Mouse (Mus musculus) thymus, adult 2 months (tissue): ENCODE results near the gene Chmp4b. TPM values are rescaled to one million over a fixed set of nuclear protein-coding genes. Genes with fewer than 3 reads are reported as not detected.
A peak's percentile ranks its signal among the peaks of the same experiment; 100 is the strongest.

Experiments
- DNase-seq: peaks from one replicate; pipeline ENCODE4 v3.0.0; 2021
- H3K27ac ChIP-seq: fragments of 200-500 bp; 2 replicates; pipeline ENCODE4 v1.5.1; 2012; ENCODE audit warnings: low read length, control low read depth; ENCODE audit not compliant: control insufficient read depth, insufficient read depth
- H3K27me3 ChIP-seq: fragments of 200-500 bp; 2 replicates; pipeline ENCODE4 v1.6.1; 2012; ENCODE audit warnings: mild to moderate bottlenecking, low read length, moderate library complexity, mixed read lengths; ENCODE audit not compliant: control insufficient read depth, insufficient read depth
- H3K36me3 ChIP-seq: fragments of 200-500 bp; 2 replicates; pipeline ENCODE4 v1.6.1; 2012; ENCODE audit warnings: mild to moderate bottlenecking, low read length, moderate library complexity; ENCODE audit not compliant: control insufficient read depth, insufficient read depth
- H3K4me1 ChIP-seq: fragments of 200-500 bp; replicated peaks from 2 replicates; pipeline ENCODE4 v1.6.1; 2012; ENCODE audit warnings: low read length; ENCODE audit not compliant: control insufficient read depth, insufficient read depth
- H3K4me3 ChIP-seq: fragments of 200-500 bp; 2 replicates; pipeline ENCODE4 v1.5.1; 2012; ENCODE audit warnings: mild to moderate bottlenecking, low read length, control low read depth, moderate library complexity; ENCODE audit not compliant: control insufficient read depth, insufficient read depth
- CTCF ChIP-seq: fragments of 200-500 bp; IDR thresholded peaks from 2 replicates; pipeline ENCODE4 v1.5.1; 2012; ENCODE audit warnings: mild to moderate bottlenecking, control low read depth, low read length, moderate library complexity, borderline replicate concordance; ENCODE audit not compliant: control insufficient read depth, poor library complexity, insufficient read depth; ENCODE audit errors: extremely low read depth
- POLR2A ChIP-seq: fragments of 200-500 bp; IDR thresholded peaks from 2 replicates; pipeline ENCODE4 v1.6.1; 2012; ENCODE audit warnings: mild to moderate bottlenecking, low read length, control low read depth, moderate library complexity; ENCODE audit not compliant: control insufficient read depth, poor library complexity, insufficient read depth; ENCODE audit errors: extremely low read depth
- WGBS: fragments of 180-500 bp; shearing (Covaris S2); methylation state at CpG from one replicate; pipeline ENCODE4 v1.1.7; 2018; 5-methylcytosine and 5-hydroxymethylcytosine counted together
- polyA plus RNA-seq: library from polyadenylated mRNA; depleted of rRNA; stranded (reverse); fragments of >200 nt; gene quantifications from 2 replicates; pipeline ENCODE4 v1.2.3, GENCODE M21; 2012

Chmp4b gene
- polyA plus RNA-seq, 1 experiment, result 83.8 TPM

GRCm38 (mm10) chr2:154699360-154699759 lies 47.9 kb downstream of the Chmp4b start:
- Histone ChIP-seq H3K4me3 (no peak overlapping the region), H3K36me3 (peaks cover 3% of the 10 kb centered on the region; the same call in 1 of the 2 replicates), H3K4me1 (peaks cover 7% of the 10 kb centered on the region; the same call in 1 of the 2 replicates), H3K27ac (no peak overlapping the region), H3K27me3 (no peaks in the 10 kb centered on the region)
- TF ChIP-seq CTCF (no peak), POLR2A (no peak)
- 97% methylated on average over 4 of the region's 4 CpGs for WGBS
- DNase-seq, result no peak

GRCm38 (mm10) chr2:154700177-154700576 lies 48.7 kb downstream of the Chmp4b start:
- Histone ChIP-seq H3K27me3 (no peaks in the 10 kb centered on the region), H3K36me3 (no peaks in the 10 kb centered on the region), H3K4me1 (peaks cover 7% of the 10 kb centered on the region; the same call in 1 of the 2 replicates), H3K4me3 (no peak overlapping the region), H3K27ac (no peak overlapping the region)
- no peak for DNase-seq
- WGBS, result 95% methylated on average over 2 of the region's 2 CpGs
- TF ChIP-seq CTCF (no peak), POLR2A (no peak)

- peak; percentile 56 for DNase-seq
- TF ChIP-seq CTCF (peak; percentile 94), POLR2A (no peak)
- Histone ChIP-seq H3K27ac (no peak overlapping the region), H3K4me3 (no peak overlapping the region), H3K4me1 (no peaks in the 10 kb centered on the region), H3K27me3 (no peaks in the 10 kb centered on the region), H3K36me3 (no peaks in the 10 kb centered on the region)
- WGBS, result 15% methylated on average over 17 of the region's 17 CpGs
These were observed 51.3 kb downstream of the Chmp4b start for GRCm38 (mm10) chr2:154702637-154703315.

GRCm38 (mm10) chr2:154706526-154707280 lies 55.2 kb downstream of the Chmp4b start:
- no peaks in the 10 kb centered on the region for H3K27me3 ChIP-seq

GRCm38 (mm10) chr2:154707284-154707683 lies 55.8 kb downstream of the Chmp4b start:
- no peak for DNase-seq
- no peaks in the 10 kb centered on the region for H3K27me3 ChIP-seq
- 83% methylated on average over 7 of the region's 7 CpGs for WGBS
- H3K36me3 ChIP-seq, result no peaks in the 10 kb centered on the region
- H3K4me3 ChIP-seq, result no peak overlapping the region
- no peak overlapping the region for H3K27ac ChIP-seq
- no peak for TF ChIP-seq CTCF
- TF ChIP-seq POLR2A, result no peak
- no peaks in the 10 kb centered on the region for H3K4me1 ChIP-seq

More at GRCm38 (mm10) chr2:154706526-154707280, 55.2 kb downstream of the Chmp4b start:
- TF ChIP-seq CTCF (no peak), POLR2A (no peak)
- H3K36me3 ChIP-seq, result no peaks in the 10 kb centered on the region
- DNase-seq, result no peak
- 89% methylated on average over 11 of the region's 11 CpGs for WGBS
- no peaks in the 10 kb centered on the region for H3K4me1 ChIP-seq
- H3K27ac ChIP-seq, result no peak overlapping the region
- no peak overlapping the region for H3K4me3 ChIP-seq

GRCm38 (mm10) chr2:154707830-154708385 lies 56.4 kb downstream of the Chmp4b start:
- no peak for DNase-seq
- no peaks in the 10 kb centered on the region for H3K36me3 ChIP-seq
- no peak for TF ChIP-seq CTCF
- TF ChIP-seq POLR2A, result no peak
- no peaks in the 10 kb centered on the region for H3K4me1 ChIP-seq
- no peak overlapping the region for H3K27ac ChIP-seq
- H3K4me3 ChIP-seq, result no peak overlapping the region
- no peaks in the 10 kb centered on the region for H3K27me3 ChIP-seq
- WGBS, result 92% methylated on average over 7 of the region's 7 CpGs

GRCm38 (mm10) chr2:154711701-154712100 lies 60.2 kb downstream of the Chmp4b start:
- Histone ChIP-seq H3K4me3 (no peak overlapping the region), H3K27ac (no peak overlapping the region), H3K27me3 (no peaks in the 10 kb centered on the region), H3K36me3 (no peaks in the 10 kb centered on the region), H3K4me1 (no peaks in the 10 kb centered on the region)
- WGBS, result 83% methylated on average over 3 of the region's 3 CpGs
- TF ChIP-seq POLR2A (no peak), CTCF (no peak)
- no peak for DNase-seq
